Mouse (Mus musculus): ENCODE results near the gene Pds5b. TPM values are rescaled to one million over a fixed set of nuclear protein-coding genes. Genes with fewer than 3 reads are reported as not detected.

Pds5b gene
- total and polyA plus RNA-seq, 3 experiments = 21.9 to 52.7 (median 46.2) TPM

DNA sequence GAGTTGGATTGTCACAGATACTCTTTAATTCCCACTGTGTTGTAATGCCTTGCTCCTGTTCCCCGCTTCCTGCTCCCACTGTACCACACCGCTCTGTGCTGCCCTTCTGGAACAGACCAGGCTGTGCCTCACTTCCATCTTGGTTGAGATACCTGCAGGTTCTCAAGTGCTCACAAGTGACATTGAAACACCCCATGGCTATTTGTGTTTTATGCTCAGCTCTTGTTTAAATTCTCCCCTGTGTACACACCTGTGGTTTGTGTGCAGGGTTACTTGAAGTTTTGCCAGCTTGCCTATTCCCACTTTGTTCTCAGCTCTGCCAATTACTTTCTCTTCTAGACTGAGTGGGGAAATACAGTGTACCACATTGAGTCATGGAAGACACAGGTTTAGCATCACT is 115.5 kb downstream of the Pds5b start:
- Histone ChIP-seq H3K27ac (ENCODE audit: control insufficient read depth, low read depth, low read length) (no peak overlapping the region), H3K79me2 (ENCODE audit: control insufficient read depth, insufficient read depth, low read length, poor library complexity) (no peaks in the 10 kb centered on the region), H3K9ac (ENCODE audit: control insufficient read depth, low read depth, low read length, poor library complexity, severe bottlenecking) (no peak overlapping the region), H3K36me3 (ENCODE audit: control insufficient read depth in 1 of 2, insufficient read depth in 2 of 2, low read length in 2 of 2) (peaks cover 0 to 33% of the 10 kb centered on the region in 2 experiments; a peak in 2 of 4 replicates), H3K4me3 (ENCODE audit: control insufficient read depth in 1 of 2, insufficient read depth in 1 of 2, low read depth in 2 of 2, low read length in 2 of 2) (no peak overlapping the region), H3K9me3 (replicated peaks; ENCODE audit: insufficient read depth, low read length) (no peaks in the 10 kb centered on the region), H3K27me3 (ENCODE audit: control insufficient read depth in 1 of 2, insufficient read depth in 2 of 2, low read length in 2 of 2) (no peaks in the 10 kb centered on the region), H3K4me1 (ENCODE audit: control insufficient read depth in 1 of 2, insufficient read depth in 2 of 2, low read length in 2 of 2) (no peaks in the 10 kb centered on the region)
- no peak for TF ChIP-seq MEF2A (IDR thresholded peaks at IDR 0.05; ENCODE audit: extremely low read depth, insufficient replicate concordance, low read depth, low read length, poor library complexity, severe bottlenecking)
- TF ChIP-seq USF1 (IDR thresholded peaks at IDR 0.05; ENCODE audit: low read depth, low read length) = no peak
- no peak for TF ChIP-seq ETS1 (IDR thresholded peaks at IDR 0.05; ENCODE audit: low read depth, low read length)
- TF ChIP-seq CHD2 (IDR thresholded peaks at IDR 0.05; ENCODE audit: low read length) = no peak
- TF ChIP-seq ZKSCAN1 (IDR thresholded peaks at IDR 0.05; ENCODE audit: low read depth, low read length) = no peak
- TF ChIP-seq MYC (IDR thresholded peaks at IDR 0.05; ENCODE audit: low read depth, low read length) = no peak
- no peak for TF ChIP-seq TCF12 (IDR thresholded peaks at IDR 0.05; ENCODE audit: low read depth, low read length)
- TF ChIP-seq USF2 (IDR thresholded peaks at IDR 0.05; ENCODE audit: borderline replicate concordance in 1 of 2, insufficient read depth in 1 of 2, low read depth in 1 of 2, low read length in 2 of 2) = no peak
- TF ChIP-seq TBP (IDR thresholded peaks at IDR 0.05; ENCODE audit: low read depth, low read length) = no peak
- no peak for TF ChIP-seq NELFE (IDR thresholded peaks at IDR 0.05; ENCODE audit: low read depth, low read length)
- no peak for TF ChIP-seq ZMIZ1 (IDR thresholded peaks at IDR 0.05; ENCODE audit: low read depth, low read length)
- TF ChIP-seq RCOR1 (IDR thresholded peaks at IDR 0.05; ENCODE audit: low read depth, low read length) = no peak
- TF ChIP-seq GATA1 (IDR thresholded peaks at IDR 0.05; ENCODE audit: low read depth, low read length) = no peak
- no peak for TF ChIP-seq ZC3H11A (IDR thresholded peaks at IDR 0.05; ENCODE audit: low read depth, low read length)
- TF ChIP-seq MXI1 (IDR thresholded peaks at IDR 0.05; ENCODE audit: low read depth, low read length) = no peak
- TF ChIP-seq KAT2A (conservative IDR thresholded peaks at IDR 0.05; ENCODE audit: low read depth, low read length) = no peak
- DNase-seq (ENCODE audit: low read depth, low spot score) = no peak

DNA sequence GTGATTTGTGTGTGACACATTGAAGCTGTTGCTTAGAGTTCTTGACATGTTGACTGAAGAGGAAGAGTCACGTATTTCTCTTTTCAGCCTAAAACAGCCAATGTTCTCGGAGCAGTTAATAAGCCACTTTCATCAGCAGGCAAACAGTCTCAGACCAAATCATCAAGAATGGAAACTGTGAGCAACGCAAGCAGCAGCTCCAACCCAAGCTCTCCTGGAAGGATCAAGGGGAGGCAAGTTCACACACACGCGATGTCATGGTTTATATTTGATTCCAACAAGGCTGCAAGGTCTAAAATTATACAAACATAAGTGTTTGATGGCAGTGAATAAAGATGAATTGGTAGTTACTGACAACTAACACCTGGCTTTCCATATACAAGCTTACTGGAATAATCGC is 120.6 kb downstream of the Pds5b start:
- Histone ChIP-seq H3K27me3 (ENCODE audit: control insufficient read depth in 1 of 2, insufficient read depth in 2 of 2, low read length in 2 of 2) (no peaks in the 10 kb centered on the region), H3K36me3 (ENCODE audit: control insufficient read depth in 1 of 2, insufficient read depth in 2 of 2, low read length in 2 of 2) (peaks cover 0 to 50% of the 10 kb centered on the region in 2 experiments; a peak in 2 of 4 replicates), H3K79me2 (ENCODE audit: control insufficient read depth, insufficient read depth, low read length, poor library complexity) (no peaks in the 10 kb centered on the region), H3K4me1 (ENCODE audit: control insufficient read depth in 1 of 2, insufficient read depth in 2 of 2, low read length in 2 of 2) (no peaks in the 10 kb centered on the region), H3K9me3 (replicated peaks; ENCODE audit: insufficient read depth, low read length) (no peaks in the 10 kb centered on the region), H3K9ac (ENCODE audit: control insufficient read depth, low read depth, low read length, poor library complexity, severe bottlenecking) (no peak overlapping the region), H3K4me3 (ENCODE audit: control insufficient read depth in 1 of 2, insufficient read depth in 1 of 2, low read depth in 2 of 2, low read length in 2 of 2) (no peak overlapping the region), H3K27ac (ENCODE audit: control insufficient read depth, low read depth, low read length) (no peak overlapping the region)
- TF ChIP-seq POLR2A (IDR thresholded peaks at IDR 0.05; ENCODE audit: control insufficient read depth in 1 of 2, insufficient read depth in 1 of 2, low read depth in 1 of 2, low read length in 2 of 2, poor library complexity in 1 of 2) (no peak), TCF12 (IDR thresholded peaks at IDR 0.05; ENCODE audit: low read depth, low read length) (no peak), CHD1 (IDR thresholded peaks at IDR 0.05; ENCODE audit: low read depth, low read length) (no peak), MEF2A (IDR thresholded peaks at IDR 0.05; ENCODE audit: extremely low read depth, insufficient replicate concordance, low read depth, low read length, poor library complexity, severe bottlenecking) (no peak), TBP (IDR thresholded peaks at IDR 0.05; ENCODE audit: low read depth, low read length) (no peak)
- no peak for DNase-seq (ENCODE audit: low read depth, low spot score)
